Mouse (Mus musculus) mammary gland, adult 2 months (tissue): ENCODE measurements around the gene Gabarapl1. TPM values are rescaled to one million over a fixed set of nuclear protein-coding genes. Genes with fewer than 3 reads are reported as not detected.

Experiments used
- polyA plus RNA-seq: library from polyadenylated mRNA; depleted of rRNA; stranded (reverse); fragments of >200 nt; gene quantifications from 2 replicates; pipeline ENCODE4 v1.2.3, GENCODE M21; 2012; ENCODE audit warnings: low replicate concordance; rRNA removed

The Gabarapl1 gene
- polyA plus RNA-seq: 58.2 and 73.7 TPM in 2 replicates

DNA sequence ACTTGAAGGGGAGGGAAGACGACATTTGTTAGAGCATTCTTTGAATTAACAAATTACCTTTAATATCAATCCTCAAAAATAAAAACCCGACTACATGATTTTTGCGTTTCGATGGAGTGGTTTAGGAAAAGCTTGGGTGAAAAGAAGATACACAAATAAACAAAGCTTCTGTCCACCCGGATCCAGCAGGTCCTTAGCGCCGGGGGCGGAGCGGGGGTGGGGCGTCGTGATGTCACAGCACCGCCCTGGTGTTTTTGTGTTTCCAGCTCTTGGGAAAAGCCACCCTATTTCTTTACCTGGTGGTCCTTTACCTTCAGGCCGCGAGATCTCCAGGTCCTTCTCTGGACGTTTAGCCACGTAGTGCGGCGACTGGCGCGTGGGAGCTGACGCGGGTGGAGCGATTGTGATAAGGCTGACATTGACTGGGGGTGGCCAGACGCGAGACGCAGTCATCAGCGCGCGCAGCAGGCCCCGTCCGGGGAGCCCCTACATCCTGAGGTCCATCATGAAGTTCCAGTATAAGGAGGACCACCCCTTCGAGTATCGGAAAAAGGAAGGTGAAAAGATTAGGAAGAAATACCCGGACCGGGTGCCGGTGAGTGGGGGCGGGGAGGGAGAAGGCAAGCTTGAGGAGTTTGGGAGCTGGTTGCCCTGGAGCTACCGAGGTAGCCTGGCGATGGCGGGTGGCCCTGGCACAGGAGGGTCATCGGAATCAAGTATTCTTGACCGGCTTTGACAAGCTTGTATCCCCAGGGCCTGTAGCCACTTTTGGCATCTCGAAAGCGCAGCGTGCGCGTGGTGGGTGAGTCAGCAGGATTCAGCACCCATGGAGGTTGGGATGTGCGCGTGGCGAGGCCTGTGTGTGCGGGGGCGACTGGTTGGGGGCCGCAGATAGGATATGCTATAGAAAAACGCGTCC is at the start of gene Gabarapl1:
Gene Gabarapl1, plus strand, starts transcription at position 219 of the 919 bp plus-strand sequence.

DNA sequence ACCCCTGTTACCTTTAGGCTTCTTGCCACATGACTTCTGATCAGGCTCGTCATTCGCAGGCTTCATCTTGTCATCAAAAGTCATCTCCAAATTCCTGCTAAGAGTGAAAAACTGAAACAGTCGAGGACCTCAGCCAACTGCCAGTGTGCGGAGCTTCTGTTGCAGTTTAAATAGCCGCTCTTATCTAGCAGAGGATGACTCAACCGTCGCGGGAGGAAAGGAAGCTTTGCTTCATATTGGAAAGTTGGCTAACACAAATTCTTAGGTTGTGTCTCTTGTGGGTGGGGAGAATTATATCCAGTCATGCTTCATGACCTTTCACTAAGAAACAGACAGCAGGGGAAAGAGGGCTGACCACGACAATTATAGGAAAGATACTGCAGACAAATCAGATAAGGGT is 25.9 kb upstream of the Gabarapl1 start, which contains the start of gene Olr1:
Gene Olr1, minus strand, starts transcription at position 142 of the 400 bp plus-strand sequence.

DNA sequence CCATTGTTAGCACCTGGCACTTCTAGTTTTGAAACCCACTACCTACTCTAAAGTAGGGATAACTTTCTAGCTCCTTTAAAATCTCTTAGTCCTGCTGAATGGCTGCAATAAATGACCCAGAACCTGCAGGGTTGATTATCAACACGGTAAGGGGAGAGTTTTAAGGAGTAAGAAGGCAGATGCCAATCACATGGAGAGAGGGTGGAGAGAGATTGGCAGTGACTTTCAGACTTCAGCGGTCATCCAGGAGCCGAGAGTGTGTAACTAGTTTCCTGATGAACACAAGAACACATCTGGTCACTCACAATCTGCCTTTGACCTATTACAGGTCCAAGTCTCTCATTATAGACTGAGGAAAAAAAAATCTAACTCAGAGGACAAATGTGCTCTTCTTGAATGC is 20.6 kb upstream of the Gabarapl1 start, which contains the start of gene Tmem52b:
Gene Tmem52b, plus strand, starts transcription at position 189 of the 400 bp plus-strand sequence.

DNA sequence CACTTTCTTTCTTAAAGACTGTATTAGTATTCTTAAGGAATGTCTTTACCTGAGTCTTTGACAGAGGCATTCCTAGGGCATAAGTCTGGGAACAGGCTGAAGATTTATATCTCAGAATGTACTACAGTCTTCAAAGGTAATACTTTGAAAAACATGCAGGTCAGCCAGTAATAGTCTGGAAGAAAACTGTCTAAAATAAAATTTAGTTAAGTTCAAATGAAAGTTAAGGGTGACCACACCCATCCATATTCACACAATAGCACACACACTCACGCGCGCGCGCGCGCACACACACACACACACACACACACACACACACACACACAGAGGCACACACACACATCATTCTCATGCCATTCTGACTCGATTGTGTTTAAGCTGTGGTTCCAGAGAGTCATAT is 44.6 kb downstream of the Gabarapl1 start, which contains the start of gene Klre1:
Gene Klre1, plus strand, starts transcription at position 301 of the 400 bp plus-strand sequence.

DNA sequence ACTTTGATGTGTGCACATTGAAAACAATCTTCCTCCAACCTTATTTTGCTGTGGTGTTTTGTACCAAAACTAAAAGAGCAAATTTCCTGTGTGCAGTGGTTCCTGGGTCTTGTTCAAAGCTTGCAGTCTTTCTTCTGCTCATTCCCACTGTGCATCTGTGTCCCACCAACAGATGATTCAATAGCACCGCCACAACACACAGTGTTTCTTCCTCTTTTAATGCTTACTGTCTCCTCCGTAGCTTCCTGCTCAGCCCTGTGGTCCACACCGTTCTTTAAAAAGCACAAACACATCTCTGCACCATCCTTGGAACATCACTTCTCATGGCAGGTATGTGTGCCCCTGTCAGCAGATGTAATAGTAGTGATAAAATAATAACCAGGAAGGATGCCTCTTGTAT is 58.5 kb downstream of the Gabarapl1 start, which contains the start of gene Klrd1:
Gene Klrd1, plus strand, starts transcription at position 275 of the 400 bp plus-strand sequence.

Other genes with a start within 250 kb of the Gabarapl1 start
- 0.11 TPM in 1 of 2 replicates, not detected in the other for gene 4922502D21Rik, start 201.4 kb upstream of the Gabarapl1 start, polyA plus RNA-seq
- gene Clec12a, start 190.5 kb upstream of the Gabarapl1 start, polyA plus RNA-seq: 2.3 and 6.0 TPM in 2 replicates
- gene Clec12b, start 147.3 kb upstream of the Gabarapl1 start, polyA plus RNA-seq: 0.24 TPM in 1 of 2 replicates, not detected in the other
- 0.17 and 0.33 TPM in 2 replicates for gene Clec1b, start 135.9 kb upstream of the Gabarapl1 start, polyA plus RNA-seq
- 2.1 and 3.8 TPM in 2 replicates for gene Clec9a, start 124.3 kb upstream of the Gabarapl1 start, polyA plus RNA-seq
- 1.9 and 3.4 TPM in 2 replicates for gene Clec1a, start 81.2 kb upstream of the Gabarapl1 start, polyA plus RNA-seq
- gene Olr1, start 26.0 kb upstream of the Gabarapl1 start, polyA plus RNA-seq: 0.05 and 0.17 TPM in 2 replicates
- gene Tmem52b, start 20.6 kb upstream of the Gabarapl1 start, polyA plus RNA-seq: not detected in 2 replicates
- 0.37 and 0.92 TPM in 2 replicates for gene Klre1, start 44.7 kb downstream of the Gabarapl1 start, polyA plus RNA-seq
- 0.81 and 2.4 TPM in 2 replicates for gene Klrd1, start 58.6 kb downstream of the Gabarapl1 start, polyA plus RNA-seq
- 0.36 and 1.9 TPM in 2 replicates for gene Klrk1, start 90.7 kb downstream of the Gabarapl1 start, polyA plus RNA-seq
- 0.30 and 0.95 TPM in 2 replicates for gene Klrc3, start 110.2 kb downstream of the Gabarapl1 start, polyA plus RNA-seq
- gene Klrc2, start 127.5 kb downstream of the Gabarapl1 start, polyA plus RNA-seq: 0.23 and 0.46 TPM in 2 replicates
- gene Klrc1, start 145.8 kb downstream of the Gabarapl1 start, polyA plus RNA-seq: 0.70 and 1.2 TPM in 2 replicates
- gene Klri1, start 184.0 kb downstream of the Gabarapl1 start, polyA plus RNA-seq: 0.20 TPM in 1 of 2 replicates, not detected in the other
- gene Klri2, start 207.3 kb downstream of the Gabarapl1 start, polyA plus RNA-seq: 0.13 TPM in 1 of 2 replicates, not detected in the other